Mouse (Mus musculus): ENCODE data around the gene Arhgef17.

Gene Arhgef17

DNA sequence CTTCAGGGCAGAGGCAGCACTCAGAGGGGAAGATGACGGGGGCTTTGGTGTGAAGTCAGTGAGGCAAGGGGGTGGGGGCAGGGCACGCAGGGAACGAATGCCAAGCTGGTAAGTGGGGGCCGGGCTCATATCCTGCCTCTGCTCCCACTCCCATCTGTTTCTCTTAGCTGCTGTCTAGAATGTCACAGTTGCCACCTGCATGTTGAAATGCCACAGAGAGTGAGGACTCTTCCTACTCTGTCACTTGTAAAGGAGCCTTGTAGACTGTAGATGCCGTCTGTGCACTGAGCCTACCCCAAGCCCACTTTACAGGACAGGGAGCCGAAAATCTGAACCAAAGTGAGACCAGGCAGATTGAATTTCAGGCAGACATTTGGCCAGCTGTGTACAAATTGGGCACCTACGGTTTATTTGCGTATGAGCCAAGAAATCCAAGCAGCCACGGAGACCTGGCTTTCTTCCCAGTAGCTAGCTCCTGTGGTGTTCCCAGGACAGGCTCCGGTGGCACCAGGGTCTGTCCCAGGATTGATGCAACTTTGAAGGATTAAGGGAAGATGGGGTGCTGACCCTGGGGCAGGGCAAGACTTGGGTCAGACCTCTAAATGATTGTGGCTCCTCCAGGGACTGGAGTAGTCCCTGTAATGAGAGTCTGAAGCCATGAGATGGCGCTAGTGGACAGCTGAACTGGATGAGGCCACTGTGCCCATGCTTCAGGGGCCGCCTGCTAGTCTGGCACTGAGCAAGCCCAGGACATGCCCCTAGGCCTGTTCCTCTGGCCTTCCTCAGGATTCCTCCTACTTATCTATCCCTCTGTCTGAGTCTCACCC is 11.1 kb upstream of the Arhgef17 start:
- no peak for DNase-seq (ENCODE audit: low spot score in 2 of 2)

DNA sequence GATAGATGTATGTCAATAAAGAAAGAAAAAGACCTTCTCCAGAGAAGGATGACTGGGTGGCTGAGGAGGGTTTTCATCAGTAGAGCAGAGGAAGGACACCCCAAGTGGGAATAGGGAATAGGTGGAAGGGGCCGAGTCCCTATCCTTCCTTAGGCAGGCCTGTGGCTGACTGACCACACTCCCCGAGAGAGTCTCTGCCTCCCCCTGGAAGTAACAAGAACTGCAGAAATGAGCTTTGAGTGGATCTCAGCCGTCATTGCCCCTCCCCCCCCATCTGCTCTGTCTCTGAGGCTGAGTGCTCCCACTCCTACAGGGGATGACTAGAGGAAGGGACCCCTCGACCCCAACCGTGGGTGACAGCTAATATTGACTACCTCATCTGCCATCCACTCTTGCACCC is 9.3 kb upstream of the Arhgef17 start:
- DNase-seq (ENCODE audit: low spot score in 2 of 2), result no peak

DNA sequence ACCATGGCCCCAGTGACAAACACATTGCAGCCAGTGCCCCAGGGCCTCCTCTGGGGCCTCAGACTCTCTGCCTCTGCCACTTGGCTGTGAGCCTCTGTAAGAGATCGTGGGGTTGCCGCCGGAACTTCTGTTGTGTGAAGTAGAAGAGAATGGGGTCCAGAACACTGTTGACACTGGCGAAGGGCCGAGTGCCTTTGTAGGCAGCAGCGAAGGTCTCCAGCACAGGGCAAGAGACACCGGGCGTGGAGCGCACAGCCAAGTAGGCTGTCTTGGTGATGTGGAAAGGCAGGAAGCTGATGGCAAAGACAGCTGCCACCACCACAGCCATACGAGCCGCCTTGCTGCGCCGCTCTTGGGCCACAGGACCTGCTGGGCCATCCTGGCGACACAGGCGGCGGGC is 6.2 kb upstream of the Arhgef17 start:
- DNase-seq (ENCODE audit: low spot score in 2 of 2), result no peak

DNA sequence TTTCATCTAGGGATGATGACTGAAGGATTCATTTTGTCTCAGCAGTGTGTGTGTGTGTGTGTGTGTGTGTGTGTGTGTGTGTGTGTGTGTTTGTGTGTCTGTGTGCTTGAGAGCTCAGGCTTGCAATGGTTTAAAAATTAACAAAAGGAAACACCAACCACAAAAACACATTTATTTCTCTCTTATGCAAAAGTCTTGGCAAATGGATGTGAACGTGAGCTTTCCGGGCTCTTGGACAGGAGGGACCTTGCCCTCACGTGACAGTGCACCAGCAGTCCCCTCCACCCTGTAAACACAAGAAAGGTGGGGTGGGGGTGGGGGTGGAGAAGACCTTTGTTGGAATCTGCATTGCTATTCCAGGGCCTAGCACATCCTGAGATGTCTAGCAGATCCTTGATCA is 5.6 kb upstream of the Arhgef17 start:
- no peak for DNase-seq (ENCODE audit: low spot score in 2 of 2)

DNA sequence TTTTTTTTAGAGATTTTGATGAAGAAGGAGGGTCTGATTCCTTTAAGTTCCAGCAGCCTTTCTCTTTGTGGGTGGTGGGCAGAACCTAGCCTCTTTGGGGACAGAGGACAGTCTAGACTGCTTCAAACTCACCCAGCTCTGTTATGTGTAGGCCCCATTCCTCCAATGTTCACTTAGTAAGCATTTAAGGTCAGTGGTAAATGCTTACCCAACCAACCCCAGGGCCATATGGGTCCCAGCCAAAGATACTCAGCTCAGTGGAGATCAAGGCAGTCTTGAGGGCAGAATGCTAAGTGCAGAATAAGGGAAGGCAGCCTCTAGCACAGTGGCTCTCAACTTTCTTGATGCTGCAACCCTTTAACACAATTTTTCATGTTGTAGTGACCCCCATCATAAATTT is 1.6 kb upstream of the Arhgef17 start:
- DNase-seq (ENCODE audit: low spot score in 2 of 2), result no peak

DNA sequence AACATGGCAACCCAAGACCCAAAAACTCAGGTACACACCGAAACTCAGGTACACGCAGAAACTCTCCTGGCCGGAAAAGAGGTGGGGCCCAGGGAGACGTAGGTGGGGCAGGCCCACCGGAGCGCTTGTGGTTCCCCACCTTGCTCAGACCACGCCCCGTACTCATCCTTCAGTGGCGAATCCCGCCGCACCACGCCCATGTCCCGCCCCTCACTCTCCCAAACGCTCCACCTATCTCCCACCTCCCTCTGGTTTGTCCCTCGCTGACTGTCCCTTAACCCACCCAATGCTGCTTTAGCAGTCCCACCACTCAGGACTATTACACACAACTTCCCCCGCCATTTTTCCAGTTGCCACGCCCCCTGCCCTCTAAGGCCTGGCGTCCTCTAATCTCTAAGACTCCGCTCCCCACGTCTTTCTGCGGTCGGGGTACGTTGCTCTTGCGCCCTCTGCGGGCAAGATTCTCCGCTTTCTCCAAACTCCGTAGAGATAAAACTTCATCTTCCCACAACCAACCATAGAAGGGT is 637 bp upstream of the Arhgef17 start:
- DNase-seq (ENCODE audit: low spot score in 2 of 2), result peak; percentile 85 to 91

DNA sequence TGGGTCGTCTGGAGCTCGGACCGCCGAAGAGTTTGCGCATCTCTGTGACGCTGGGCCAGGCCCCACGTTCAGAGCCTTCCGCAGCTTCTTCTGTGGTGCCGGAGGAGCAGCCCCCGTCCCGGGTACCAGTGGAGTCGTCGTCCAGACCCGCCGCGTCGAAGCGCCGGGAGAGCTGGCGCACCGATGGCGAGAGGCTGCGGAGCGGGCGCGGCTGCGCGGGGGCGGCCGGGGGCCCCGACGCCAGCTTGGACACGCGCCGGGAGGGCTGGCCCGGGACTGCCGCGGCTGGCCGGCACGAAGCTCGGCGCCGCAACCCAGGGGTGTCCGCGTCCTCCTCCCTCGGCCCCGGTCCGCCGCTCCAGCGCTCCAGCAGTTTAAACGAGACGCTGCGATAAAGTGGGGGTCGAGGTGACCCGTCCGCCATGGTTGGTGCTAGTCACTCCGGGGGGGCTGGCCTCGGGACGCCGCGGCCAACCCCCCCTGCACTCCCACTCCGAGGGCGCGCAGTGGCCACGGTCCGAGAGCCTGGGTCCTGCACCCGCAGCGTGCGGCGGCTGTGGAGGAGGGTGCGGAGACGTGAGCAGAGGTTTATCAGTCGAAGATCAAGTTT is 486 bp downstream of the Arhgef17 start:
- peak in 1 of 2 experiments; percentile 63 for DNase-seq (ENCODE audit: low spot score in 2 of 2)

DNA sequence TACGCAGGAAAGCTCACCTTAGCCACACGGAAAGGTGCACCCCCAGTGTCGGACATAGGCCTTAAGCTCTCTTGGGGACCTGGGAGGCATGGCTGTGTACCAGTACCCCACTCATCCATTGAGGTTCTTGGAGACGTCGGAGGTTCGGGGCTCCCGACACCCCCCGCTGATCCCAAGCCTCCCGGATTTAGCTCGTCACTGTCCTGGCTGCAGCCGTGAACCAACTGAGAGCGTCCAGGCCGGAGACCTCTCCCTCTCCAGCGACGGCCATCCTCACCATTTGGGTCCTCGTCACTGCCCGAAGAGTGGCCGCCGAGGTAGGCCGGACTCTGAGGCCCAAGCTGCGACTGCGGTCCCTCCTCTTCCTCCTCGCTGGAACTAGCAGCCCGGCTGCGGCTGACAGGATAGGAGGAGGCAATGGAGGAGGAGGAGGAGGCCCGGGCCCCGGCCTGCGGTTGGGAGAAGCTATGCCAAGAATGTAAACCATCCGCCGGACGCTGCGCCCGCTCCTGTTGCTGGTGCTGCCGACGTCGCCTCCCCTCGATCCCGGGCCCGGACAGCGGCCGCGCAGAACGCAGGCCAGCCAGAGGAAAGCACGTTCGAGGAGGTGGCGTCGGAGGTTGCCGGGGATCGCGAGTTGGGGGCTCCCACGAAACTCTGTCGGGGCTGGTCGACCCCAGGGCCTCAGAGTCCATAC is 1.1 kb downstream of the Arhgef17 start:
- peak; percentile 81 to 82 for DNase-seq (ENCODE audit: low spot score in 2 of 2)

DNA sequence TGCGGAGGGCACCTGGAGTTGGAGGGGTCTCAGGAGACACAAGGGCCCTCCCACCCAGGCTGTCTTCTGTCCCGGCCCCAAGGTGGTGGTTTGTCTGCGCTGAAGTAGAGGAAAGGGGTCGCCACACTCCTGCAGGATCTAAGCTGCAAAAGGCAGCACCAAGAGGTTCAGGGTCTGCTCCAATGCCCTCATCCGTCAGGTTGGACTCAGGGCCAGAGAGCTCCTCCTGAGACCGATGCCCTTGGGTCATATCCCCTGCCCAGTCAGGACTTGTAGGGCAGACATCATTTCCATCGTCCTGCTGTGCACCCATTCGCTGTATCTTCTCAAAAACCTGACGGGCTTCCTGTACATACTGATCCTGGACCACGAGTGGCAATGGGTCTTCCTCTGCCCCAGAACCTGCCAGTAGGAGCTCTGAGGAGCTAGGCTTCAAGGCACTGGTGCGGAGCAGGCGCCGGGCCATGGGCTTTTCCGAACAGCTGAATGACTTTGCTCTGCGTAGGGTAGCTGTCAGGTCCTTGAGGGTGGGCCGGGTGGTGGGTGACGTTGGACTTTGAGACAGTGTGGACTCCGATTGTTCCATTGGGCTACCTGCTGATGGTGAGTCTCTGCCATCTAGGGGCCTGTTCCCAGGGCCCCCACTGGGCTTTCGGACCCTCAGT is 2.1 kb downstream of the Arhgef17 start:
- DNase-seq (ENCODE audit: low spot score in 2 of 2), result no peak

DNA sequence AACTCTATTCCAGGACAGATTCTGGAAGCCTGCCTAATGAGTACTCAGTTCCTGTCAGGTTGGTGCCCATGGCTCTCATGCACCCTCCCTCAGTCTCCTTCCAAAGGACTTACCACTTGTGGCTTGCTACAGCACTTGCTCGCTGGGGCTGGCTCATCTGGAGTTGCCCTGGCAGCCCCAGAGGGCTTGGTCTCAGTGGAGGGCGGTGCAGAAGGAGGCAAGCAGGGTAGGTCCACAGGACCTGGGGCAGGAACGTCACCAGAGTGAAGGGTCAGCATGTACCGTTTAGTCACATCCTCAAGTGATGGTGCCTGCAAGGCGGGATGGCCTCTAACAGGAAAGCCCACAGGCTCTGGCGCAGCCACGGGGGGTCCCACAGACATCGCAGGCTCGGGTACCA is 3.5 kb downstream of the Arhgef17 start:
- DNase-seq (ENCODE audit: low spot score in 2 of 2), result no peak

DNA sequence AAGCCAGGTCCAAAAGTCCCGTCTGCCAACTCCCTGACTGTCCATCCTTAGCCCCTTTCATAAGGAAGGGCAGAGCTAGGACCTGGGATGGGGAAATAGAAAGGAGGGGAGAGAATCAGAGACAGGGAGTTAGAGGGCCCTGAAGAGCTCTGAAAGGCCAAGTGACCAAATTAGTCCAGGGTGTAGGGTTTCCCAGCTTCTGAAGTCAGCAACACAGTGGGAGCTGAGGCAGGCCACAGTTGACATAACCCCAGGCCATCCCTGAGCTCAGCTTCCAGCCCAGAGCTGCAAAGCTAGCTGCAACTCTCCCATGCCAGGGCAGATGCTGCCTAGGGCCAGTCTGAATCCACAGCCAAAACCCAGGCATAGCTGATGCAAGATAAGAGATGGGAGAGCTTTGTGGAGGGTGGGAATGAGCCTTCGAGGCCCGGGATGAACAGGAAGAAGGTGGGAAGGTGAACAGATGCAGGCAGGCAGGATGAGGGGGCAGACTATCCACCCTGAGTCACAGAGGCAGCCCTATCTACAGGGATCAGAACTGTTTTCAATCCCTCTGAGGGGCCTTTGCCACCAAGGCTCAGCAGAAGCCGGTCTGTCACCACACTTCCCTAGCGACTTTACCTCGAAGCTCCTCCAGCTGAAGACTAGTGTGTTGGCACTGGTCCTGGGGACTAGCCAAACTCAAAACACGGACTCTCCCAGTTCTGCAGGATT is 4.5 kb downstream of the Arhgef17 start:
- DNase-seq (ENCODE audit: low spot score in 2 of 2), result no peak

DNA sequence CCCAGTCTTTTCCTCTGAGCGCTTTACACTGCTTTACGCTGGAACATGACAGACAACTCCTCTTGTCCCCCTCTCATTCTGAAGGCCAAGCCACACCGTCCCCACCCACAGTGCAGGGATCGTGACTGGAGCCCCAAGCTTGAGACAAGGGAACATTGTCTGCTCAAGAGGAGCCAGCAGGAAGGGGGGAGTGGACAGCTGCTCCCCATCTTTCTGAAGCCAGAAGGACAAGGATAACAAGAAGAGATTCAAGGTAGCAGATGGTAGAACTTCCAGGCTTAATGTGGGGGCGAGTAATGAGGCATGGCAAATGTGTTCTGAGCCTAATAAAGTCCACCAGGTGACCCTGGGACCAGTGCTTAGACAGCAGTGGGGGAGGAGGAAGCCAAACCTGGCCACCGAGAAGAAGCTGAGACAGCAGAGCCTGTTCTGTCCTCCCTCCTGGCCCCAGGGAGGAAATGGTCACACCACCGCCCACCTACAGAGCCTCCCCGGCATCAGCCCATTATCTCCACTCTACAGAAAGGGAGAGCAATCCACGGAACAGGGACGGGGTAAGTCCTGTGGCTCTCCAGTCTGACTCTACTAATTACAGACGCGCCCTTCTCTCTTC is 5.5 kb downstream of the Arhgef17 start:
- DNase-seq (ENCODE audit: low spot score in 2 of 2), result no peak

DNA sequence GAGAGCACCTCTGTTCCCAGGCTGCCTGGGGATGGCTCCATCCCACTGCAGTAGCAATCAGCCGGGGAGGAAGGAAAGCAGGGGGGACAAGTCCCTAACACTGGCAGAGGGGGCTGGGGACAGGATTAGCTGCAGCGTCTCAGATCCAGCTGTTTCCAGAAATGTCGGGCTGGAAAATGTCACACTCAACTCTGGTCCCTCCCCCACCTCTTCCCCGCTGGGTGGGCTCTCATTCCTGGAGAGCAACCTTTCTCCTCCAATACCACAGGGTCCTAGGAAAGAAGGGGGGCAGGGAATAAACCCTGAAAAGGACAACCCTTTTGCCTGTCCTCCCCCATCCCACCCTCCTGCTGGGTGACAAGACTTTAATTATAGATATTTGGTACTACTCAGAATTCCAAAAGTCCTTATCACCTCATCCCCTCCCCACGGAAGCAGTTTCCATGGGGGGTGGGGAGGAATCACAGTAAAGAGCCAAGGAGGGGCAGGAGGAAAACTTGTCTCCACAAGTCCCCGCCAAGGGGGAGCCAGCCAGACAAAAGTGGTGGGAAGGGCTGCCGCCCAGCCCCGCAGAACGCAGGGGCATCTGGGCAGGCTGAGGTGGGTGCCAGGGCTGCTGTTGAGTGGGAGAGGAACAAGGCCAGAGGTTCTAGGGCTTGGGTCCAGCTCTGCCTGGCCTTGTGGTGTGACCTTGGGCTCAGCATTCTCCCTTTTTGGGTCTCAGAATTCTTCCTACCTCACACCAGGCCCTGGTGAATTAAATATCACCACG is 7.0 kb downstream of the Arhgef17 start:
- DNase-seq (ENCODE audit: low spot score in 2 of 2), result no peak

DNA sequence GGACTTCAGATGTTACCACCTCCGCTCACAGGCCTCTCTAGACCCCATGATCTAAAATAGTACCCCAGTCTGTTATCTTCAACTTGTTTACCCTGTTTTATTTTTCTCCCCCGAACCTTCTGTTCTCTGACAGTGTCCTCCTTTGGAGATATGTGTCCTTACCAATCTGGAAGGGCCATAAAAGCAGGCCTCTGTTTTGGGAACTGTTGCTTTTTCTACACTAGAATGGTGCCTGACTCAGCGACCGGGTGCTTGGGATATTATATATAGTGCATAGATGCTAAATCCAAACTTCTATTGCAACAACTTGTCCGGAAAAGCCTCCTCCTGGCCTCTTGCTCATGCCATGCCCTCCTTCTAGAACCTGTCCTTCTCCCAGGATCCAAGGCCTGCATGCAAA is 7.7 kb downstream of the Arhgef17 start:
- DNase-seq (ENCODE audit: low spot score in 2 of 2), result no peak

DNA sequence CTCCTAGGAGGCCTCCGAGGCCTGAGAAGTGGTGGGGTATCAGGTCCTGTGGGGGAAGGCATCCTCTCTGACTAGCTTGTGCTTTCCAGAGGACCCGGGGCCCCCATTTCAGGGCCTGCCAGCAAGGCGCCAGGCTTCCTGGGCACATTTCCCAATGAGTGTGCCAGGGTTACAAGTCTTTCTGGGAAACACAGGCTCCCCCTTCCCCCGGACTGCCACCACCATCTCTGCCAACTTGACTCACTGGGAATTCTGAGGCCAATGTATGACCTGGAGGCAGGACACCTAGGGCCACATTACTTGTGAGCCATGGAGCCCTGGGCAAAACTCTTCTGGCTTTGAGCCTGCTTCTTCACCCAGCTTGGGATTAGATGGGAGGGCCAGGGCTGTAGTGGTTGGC is 9.0 kb downstream of the Arhgef17 start:
- DNase-seq (ENCODE audit: low spot score in 2 of 2), result no peak

DNA sequence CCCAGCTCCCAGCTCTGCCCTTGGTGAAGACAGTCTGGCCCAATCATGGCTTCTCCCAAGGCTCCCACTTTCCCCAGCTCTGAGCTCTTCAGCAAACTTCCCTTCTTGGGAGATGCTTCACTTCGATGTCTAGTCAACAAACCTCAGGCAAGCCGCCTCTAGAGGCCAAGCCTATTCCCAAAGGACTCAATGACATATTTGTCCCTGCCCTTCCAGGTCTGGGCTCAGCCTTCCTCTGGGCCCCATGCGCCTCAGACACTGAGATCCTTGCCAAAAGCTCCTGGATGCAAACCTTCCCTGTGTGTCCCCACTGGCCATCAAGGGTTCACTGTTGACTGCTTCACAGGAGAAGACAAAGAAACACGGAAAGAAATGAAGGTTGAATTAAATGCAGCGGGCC is 10.6 kb downstream of the Arhgef17 start:
- no peak for DNase-seq (ENCODE audit: low spot score in 2 of 2)

DNA sequence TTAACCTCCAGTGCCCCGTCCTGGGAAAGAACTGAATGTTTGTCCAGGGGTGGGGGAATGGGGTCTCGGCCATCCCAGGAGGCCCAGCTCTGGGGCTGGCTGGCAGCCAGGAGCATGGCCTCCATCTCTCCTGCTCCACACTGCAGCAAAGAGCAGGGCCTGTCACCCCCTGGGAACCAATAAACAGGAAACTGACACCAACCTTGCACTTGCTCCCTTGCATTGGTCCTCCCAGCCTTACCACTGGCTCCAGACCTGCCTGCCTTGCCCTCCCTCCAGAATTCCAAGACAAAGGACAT is 12.1 kb downstream of the Arhgef17 start:
- peak in 1 of 2 experiments; percentile 72 for DNase-seq (ENCODE audit: low spot score in 2 of 2)

DNA sequence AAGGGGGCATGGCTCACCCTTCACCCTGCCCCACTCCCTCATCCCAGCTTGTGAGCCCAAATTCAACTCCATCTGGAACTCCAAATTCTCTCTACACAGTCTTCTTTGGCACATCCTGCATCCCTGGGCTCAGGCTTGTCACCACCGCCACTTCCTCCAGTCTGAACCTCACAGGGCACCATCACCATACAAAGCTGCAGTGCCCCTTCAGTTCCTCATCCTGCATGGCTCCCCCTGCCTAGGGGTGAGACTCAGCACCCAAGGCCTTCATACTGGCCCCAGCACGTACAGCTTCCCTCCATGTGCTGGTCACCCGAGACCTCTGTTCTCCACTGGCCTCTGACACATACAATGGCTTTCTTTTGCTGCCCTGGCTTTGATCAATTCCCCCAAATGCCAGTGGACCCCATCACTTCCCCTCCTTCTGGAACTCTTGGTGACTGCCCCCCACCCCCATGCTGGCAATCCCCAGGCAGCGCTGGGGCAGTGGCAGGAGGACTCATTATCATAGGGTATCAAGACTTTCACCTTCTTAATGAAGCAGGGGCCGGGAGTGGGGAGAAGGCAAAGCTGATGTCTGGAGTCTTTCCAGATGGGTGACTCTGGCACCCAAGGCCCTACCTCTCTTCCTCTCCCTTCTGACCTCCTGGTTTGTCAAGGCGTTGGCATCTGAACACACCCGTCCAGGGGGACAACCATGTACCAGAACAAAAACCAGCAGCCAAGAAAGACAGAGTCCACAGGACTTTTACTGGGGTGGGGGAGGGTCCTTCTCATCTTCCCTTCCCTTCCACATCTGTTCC is 12.7 kb downstream of the Arhgef17 start:
- DNase-seq (ENCODE audit: low spot score in 2 of 2), result no peak

DNA sequence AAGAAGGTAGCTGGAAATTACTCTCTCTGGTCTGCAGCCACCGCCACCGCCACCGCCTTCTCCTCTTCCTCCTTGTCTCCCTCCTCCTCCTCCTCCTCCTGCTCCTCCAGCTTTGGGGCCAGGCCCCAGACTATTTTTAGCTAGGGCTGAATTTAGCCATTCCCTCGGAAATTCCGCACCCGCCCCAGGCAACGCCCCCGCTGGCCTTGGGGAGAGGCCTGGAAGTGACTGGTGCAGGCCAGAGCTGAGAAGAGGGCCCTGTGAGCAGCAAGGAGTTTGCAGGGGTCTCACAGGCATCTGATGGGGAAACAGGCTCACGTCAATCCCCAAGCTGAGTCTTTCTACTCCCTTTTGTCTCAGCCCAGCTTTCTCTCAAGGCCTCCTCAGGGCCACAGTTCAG is 13.7 kb downstream of the Arhgef17 start:
- DNase-seq (ENCODE audit: low spot score in 2 of 2), result peak; percentile 68 to 77

DNA sequence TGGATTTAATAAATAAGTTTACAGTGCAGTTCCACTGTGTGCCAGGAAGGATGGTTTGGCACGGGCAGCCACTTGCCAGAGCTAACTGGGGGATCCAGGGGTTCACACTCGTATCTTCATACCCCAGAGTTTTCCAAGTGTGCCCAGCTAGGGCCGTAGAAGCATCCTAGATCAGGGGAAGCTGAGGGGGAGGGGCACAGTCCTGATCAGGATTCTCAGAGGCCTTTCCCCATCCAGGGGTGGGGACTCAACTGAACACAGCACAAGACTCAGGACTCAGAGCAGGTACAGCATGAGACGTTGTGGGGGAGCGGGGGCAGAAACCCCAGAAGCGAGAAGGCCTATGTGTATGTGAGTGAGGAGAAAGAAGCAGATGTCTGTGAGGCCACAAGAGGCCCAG is 14.2 kb downstream of the Arhgef17 start:
- DNase-seq (ENCODE audit: low spot score in 2 of 2), result no peak

All from urinary bladder, postnatal 4 days (tissue).